Mouse (Mus musculus) activated CD4-positive, CD25-positive, alpha-beta regulatory T cell, adult 9 weeks (primary cell): ENCODE results near the gene Gm6657. TPM values are rescaled to one million over a fixed set of nuclear protein-coding genes. Genes with fewer than 3 reads are reported as not detected.

ENCODE experiments used
- polyA plus RNA-seq: library from polyadenylated mRNA; unstranded; fragments of 100-300 nt; shearing (Covaris generic); gene quantifications from one replicate; pipeline ENCODE4 v1.2.1, GENCODE M21; 2017

Gene Gm6657
- not detected for polyA plus RNA-seq

GRCm38 (mm10) chr12:78193942-78194341 lies at the start of gene Gm6657:
Gene Gm6657, plus strand, starts transcription at chr12:78194242.

DNA sequence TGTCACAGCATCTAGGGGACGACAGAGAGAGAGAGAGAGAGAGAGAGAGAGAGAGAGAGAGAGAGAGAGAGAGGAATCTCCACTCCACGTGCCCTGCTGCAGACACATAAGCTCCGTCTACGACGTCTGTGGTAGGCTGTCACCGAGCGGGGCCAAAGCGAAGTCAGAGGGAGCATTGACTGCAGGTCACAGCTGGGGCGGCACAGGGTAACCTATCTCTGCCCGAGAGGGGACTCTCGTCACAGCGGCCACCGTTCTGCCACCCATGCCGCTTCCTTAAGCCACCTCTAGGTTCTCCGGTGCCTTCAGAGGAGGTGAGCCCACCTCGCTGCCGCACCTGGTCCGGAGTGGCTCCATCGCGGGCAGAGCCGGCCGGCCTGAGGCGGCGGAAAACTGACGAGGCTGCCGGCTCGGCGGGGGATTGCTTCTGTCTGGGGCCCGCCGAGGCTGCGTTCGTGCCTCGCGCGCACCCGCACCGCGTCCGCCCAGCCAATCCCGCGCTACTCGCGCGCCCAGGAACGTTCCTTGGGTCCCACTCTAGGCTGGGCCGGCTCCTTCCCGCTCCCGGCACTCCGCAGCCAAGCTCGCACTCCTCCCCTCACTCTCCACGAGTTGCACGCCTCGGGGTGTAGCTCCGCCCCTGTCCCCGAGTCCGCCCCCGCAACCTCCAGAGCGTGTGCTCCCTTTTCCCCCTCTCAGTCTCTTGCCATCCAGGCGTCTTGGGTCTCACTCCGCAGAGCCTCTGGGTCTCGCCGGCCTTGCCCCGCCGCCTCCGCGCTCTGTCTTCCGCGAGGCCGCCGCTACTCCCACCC lies 31.9 kb downstream of the Gm6657 start, which contains the start of gene Gphn:
TSS of gene Gphn (plus strand) at position 673 of the 812 bp plus-strand sequence.

Other genes with a start within 250 kb of the Gm6657 start
- gene Gphn, start 32.1 kb downstream of the Gm6657 start, polyA plus RNA-seq: 7.6 TPM